Mouse (Mus musculus) E14TG2a.4 (cell line): ENCODE measurements around the gene Pcbp3.

Experiments
- CTCF ChIP-seq: conservative IDR thresholded peaks from 2 replicates; pipeline ENCODE4 v1.5.1; 2014; ENCODE audit warnings: low read length
- POU5F1 ChIP-seq: IDR thresholded peaks from 2 replicates; pipeline ENCODE4 v1.6.1; 2014; ENCODE audit warnings: low read length, borderline replicate concordance

DNA sequence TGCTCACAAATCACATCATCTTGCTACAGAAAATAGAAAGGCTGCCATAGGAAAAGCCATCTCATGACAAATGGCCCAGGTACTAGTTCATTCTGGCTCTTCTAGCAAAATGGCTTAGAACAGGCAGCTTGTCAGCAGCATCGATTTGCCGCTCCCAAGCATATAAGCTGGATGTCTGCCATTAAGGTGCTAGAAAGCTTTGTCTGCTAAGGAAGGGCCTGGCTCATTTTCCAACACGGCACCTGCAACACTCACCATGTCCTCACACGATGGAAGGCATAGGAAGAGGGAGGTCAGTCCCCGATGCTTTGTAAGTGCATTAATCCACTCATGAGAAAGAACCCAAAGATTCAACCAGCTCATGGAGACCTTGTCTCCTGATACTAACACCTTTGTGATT, 182.5 kb downstream of the Pcbp3 start:
- TF ChIP-seq CTCF (no peak), POU5F1 (no peak)
